Mouse (Mus musculus) retina, postnatal 1 day (tissue): ENCODE measurements around the gene Ptpn1.
A peak's percentile ranks its signal among the peaks of the same experiment; 100 is the strongest.

Experiments used
- DNase-seq: peaks from one replicate; pipeline ENCODE4 v3.0.0-alpha.2; 2012

Ptpn1 gene

DNA sequence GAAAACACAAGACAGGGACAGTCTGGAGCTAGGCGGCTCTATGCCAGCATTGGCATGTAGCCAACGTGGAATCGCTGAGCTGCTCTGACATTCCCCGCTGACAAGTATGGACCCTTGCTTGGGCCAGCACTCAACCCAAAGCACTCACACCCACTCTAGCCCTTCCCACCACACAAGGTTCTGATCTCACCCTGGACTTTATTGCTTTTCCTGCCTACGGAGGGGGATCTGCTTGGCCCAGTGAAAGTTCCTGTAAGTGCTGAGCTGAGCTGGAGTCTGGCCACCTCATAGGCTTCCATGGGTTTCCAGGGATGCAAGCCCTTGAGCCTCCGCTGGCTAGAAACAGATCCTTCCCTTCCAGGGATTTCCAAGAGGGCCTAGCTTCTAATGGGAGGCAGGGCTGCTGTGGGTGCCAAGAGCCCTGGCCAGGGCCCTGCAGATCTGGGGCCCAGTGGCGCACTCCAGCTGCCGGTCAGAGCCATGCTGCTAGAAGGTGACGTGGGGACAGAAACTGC, 87.4 kb downstream of the Ptpn1 start:
- DNase-seq, result peak; percentile 38

- DNase-seq, result no peak
These were observed 92.0 kb downstream of the Ptpn1 start for GRCm38 (mm10) chr2:168023763-168024402.

DNA sequence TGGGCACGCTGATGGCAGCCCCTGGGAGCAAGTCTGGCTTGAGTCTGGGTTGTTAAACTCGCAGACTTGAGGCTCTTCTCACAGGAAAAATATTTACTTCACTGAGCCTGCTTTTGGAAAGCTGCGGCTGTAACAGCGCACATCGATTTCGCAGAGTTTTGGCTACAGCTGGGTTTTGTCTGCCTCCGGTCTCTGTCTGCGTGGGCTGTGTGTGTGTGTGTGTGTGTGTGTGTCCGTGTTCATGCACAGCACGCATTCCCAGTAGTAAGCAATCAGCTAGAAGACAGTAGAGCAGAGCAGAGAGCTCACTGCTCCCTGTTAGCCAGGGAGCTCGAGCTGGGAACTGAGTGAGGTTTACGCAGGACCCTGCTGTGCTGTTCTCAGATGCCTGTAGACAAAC, 93.3 kb downstream of the Ptpn1 start:
- no peak for DNase-seq

- DNase-seq, result no peak
These were observed 94.0 kb downstream of the Ptpn1 start for GRCm38 (mm10) chr2:168025882-168026281.

- no peak for DNase-seq
These were observed 94.6 kb downstream of the Ptpn1 start for GRCm38 (mm10) chr2:168026467-168026866.

- DNase-seq, result no peak
These were observed 96.5 kb downstream of the Ptpn1 start for GRCm38 (mm10) chr2:168028376-168028775.
